Mouse (Mus musculus) testis, adult 2 months (tissue): ENCODE results near the gene Ddx18. TPM values are rescaled to one million over a fixed set of nuclear protein-coding genes. Genes with fewer than 3 reads are reported as not detected.

Experiments
- H3K27ac ChIP-seq: fragments of 200-500 bp; 2 replicates; pipeline ENCODE4 v1.5.1; 2012; ENCODE audit warnings: low read depth, low read length; ENCODE audit not compliant: control insufficient read depth, insufficient read depth
- H3K27me3 ChIP-seq: fragments of 200-500 bp; 2 replicates; pipeline ENCODE4 v1.6.1; 2012; ENCODE audit warnings: mild to moderate bottlenecking, low read length, moderate library complexity; ENCODE audit not compliant: control insufficient read depth, insufficient read depth
- H3K36me3 ChIP-seq: fragments of 200-500 bp; 2 replicates; pipeline ENCODE4 v1.6.1; 2012; ENCODE audit warnings: mild to moderate bottlenecking, low read length; ENCODE audit not compliant: control insufficient read depth, insufficient read depth
- H3K4me1 ChIP-seq: fragments of 200-500 bp; 2 replicates; pipeline ENCODE4 v1.6.1; 2012; ENCODE audit warnings: low read length; ENCODE audit not compliant: control insufficient read depth, insufficient read depth
- H3K4me3 ChIP-seq: fragments of 200-500 bp; 2 replicates; pipeline ENCODE4 v1.5.1; 2012; ENCODE audit warnings: low read depth, mild to moderate bottlenecking, low read length, moderate library complexity, mixed read lengths; ENCODE audit not compliant: control insufficient read depth
- CTCF ChIP-seq: fragments of 200-500 bp; IDR thresholded peaks from 2 replicates; pipeline ENCODE4 v1.5.1; 2012; ENCODE audit warnings: low read depth, mild to moderate bottlenecking, inconsistent platforms, low read length, moderate library complexity; ENCODE audit not compliant: control insufficient read depth, insufficient read depth, insufficient replicate concordance
- POLR2A ChIP-seq: fragments of 200-500 bp; IDR thresholded peaks from 2 replicates; pipeline ENCODE4 v1.6.1; 2012; ENCODE audit warnings: low read depth, mild to moderate bottlenecking, inconsistent platforms, low read length, moderate library complexity; ENCODE audit not compliant: control insufficient read depth
- polyA plus RNA-seq: library from polyadenylated mRNA; depleted of rRNA; stranded (reverse); fragments of >200 nt; gene quantifications from 2 replicates; pipeline ENCODE4 v1.2.3, GENCODE M21; 2012

Ddx18 gene
- polyA plus RNA-seq, 1 experiment, result 56.6 TPM

DNA sequence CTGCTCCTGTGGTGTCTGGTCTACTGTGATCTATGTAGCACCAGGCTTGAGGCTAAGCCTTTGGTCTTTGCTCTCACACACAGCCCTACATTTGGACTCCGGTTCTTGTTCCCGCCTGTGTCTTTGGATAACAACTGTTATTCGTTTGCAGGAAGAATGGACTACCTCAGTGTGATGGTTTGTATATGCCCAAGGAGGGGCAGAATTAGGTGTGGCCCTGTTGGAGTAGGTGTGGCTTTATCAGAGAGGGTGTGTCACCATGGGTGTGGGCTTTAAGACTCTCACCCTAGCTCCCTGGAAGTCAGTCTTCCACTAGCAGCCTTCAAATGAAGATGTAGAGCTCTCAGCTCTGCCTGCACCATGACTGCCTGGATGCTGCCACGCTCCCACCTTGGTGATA is 19.1 kb downstream of the Ddx18 start:
- Histone ChIP-seq H3K36me3 (no peaks in the 10 kb centered on the region), H3K27ac (no peak overlapping the region), H3K27me3 (no peaks in the 10 kb centered on the region), H3K4me1 (no peaks in the 10 kb centered on the region), H3K4me3 (no peak overlapping the region)
- no peak for TF ChIP-seq CTCF
- TF ChIP-seq POLR2A, result no peak

DNA sequence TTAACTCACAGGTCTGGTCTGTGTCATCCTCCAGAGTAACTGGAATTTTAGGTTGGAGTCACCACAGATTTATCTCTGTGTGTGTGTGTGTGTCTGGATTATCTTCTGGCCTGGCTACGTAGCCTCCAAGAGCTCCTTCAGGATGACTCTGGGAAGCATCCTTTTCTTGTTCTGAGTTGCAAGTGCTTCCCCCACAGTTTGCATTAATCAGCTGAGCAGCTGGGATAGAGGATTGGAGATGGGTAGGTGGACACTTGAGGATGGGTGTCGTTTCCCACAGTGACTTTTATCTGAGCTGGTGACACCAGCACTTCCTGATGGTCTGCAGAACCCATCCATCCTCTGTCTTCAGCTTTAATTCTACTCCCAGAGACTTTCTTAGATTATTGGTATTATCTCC is 20.9 kb downstream of the Ddx18 start:
- H3K36me3 ChIP-seq, result no peaks in the 10 kb centered on the region
- TF ChIP-seq CTCF (no peak), POLR2A (no peak)
- no peak overlapping the region for H3K27ac ChIP-seq
- H3K4me3 ChIP-seq, result no peak overlapping the region
- H3K4me1 ChIP-seq, result no peaks in the 10 kb centered on the region
- no peaks in the 10 kb centered on the region for H3K27me3 ChIP-seq

DNA sequence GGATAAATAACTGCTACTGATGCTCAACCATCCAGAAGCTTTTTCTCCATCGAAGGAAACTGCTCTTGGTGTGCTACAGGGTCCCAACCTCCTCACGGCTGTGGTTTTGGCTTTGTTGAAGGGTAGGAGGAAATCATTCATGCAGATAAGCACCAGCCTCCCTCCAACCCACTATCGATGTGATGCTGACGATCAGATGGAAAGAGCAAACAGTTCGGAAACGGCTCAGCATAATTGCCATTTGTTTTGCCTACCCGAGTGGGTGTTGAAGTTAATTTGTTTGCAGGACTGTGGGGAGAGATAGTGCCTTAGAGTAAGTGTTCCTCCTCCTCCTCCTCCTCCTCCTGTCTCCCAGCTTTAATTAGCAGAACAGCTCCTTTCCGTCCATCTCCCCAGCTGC is 27.4 kb downstream of the Ddx18 start:
- no peak for TF ChIP-seq POLR2A
- no peak for TF ChIP-seq CTCF
- no peak overlapping the region for H3K27ac ChIP-seq
- no peaks in the 10 kb centered on the region for H3K4me1 ChIP-seq
- no peaks in the 10 kb centered on the region for H3K36me3 ChIP-seq
- H3K4me3 ChIP-seq, result no peak overlapping the region
- no peaks in the 10 kb centered on the region for H3K27me3 ChIP-seq

DNA sequence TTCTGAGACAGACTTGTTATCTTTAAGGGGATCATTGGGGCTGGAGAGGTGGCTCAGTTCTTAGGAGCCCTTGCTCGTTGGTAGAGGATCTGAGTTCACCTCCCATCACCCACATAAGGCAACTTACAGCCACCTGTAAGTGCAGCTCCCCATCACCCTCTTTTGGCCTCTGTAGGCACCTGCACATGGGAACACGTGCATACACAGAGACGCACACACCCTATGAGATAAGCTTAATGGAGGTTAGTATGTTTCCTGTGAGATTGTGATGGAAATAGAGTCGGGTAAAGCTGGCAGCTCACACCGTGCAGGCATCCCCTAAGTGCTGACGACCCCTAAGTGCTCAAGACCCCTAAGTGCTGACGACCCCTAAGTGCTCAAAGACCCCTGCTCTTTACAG is 36.4 kb downstream of the Ddx18 start:
- no peak overlapping the region for H3K4me3 ChIP-seq
- H3K4me1 ChIP-seq, result peaks cover 19% of the 10 kb centered on the region
- no peaks in the 10 kb centered on the region for H3K27me3 ChIP-seq
- TF ChIP-seq CTCF, result no peak
- no peak for TF ChIP-seq POLR2A
- no peak overlapping the region for H3K27ac ChIP-seq
- H3K36me3 ChIP-seq, result no peaks in the 10 kb centered on the region

DNA sequence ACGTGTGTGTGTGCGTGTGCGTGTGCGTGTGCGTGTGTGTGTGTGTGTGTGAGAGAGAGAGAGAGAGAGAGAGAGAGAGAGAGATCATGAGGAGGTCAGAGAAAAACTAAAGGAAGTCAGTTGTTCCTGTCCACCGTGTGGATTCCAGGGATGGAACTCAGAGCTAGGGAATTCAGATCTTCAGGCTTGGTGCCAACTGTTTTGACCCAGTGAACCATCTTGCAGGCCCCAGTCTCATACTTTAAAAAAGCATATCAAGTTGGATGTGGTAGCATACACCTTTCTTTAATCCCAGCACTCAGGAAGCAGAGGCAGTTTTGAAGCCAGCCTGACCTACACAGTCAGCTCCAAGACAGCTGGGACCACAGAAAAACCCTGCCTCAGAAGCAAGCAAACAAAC is 38.5 kb downstream of the Ddx18 start:
- TF ChIP-seq POLR2A (no peak), CTCF (no peak)
- Histone ChIP-seq H3K36me3 (no peaks in the 10 kb centered on the region), H3K27me3 (no peaks in the 10 kb centered on the region), H3K4me1 (peaks cover 19% of the 10 kb centered on the region), H3K4me3 (peak overlapping the region; percentile 79), H3K27ac (no peak overlapping the region)

DNA sequence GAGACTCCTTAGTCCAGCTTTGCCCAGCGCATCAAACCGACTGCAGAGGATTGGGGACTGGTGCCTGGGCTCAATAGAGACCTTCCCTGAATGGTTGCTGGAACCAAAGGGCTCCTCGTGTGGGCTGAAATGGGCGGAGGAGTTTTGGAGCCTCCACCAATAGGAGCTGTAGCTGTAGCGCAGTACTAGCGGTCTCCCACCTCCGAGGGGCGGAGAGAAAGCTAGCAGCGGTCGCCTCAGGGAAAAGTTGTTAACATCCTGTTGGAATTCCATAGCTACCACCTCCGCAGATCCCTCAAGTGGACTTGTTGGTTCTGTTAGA is 39.4 kb downstream of the Ddx18 start, which contains the start of gene Htr5b:
TSS of gene Htr5b (minus strand) at position 67 of the 322 bp plus-strand sequence.
- Histone ChIP-seq H3K4me3 (peak within 1 kb of the TSS; percentile 79), H3K36me3 (no peaks in the 10 kb centered on the region), H3K27me3 (no peaks in the 10 kb centered on the region), H3K27ac (no peak within 1 kb of the TSS), H3K4me1 (peaks cover 19% of the 10 kb centered on the region)
- TF ChIP-seq POLR2A (no peak), CTCF (no peak)

DNA sequence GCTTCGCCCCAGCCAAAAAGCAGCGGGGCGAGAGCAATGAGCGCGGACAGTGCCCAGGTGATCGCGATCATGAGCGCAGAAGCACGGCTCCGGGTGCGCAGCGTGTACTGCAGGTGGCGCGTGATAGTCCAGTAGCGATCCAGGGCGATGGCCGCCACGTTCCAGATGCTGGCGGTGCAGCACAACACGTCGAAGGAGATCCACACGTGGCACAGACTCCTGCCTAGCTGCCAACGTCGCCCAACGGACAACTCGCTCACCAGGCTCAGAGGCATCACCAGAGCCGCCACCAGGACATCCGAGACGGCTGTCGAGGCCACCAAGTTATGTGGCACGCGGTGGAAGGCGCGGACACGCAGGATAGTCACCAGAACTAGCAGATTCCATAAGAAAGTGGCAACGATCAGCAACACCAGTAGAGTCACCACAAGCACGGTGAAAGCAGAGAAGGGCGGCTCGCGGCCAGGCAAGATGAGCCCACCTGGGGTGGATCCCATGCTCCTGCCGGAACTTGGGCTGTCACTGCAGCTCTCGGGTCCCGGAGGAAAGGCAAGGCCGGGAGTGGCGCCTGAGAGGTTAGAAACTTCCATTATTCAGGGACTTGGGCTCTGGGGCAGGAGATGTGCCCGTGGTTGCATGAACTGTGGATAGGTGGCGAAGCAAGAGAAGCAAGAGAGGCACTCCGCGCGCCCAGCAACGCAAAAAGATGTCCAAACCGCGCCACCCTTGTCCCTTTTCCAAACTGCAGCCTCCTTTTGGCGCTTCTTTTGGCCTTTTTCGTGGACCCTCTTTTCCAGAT is 40.0 kb downstream of the Ddx18 start:
- Histone ChIP-seq H3K4me1 (peaks cover 19% of the 10 kb centered on the region), H3K4me3 (peak overlapping the region; percentile 79), H3K27ac (no peak overlapping the region), H3K27me3 (no peaks in the 10 kb centered on the region), H3K36me3 (no peaks in the 10 kb centered on the region)
- TF ChIP-seq POLR2A, result no peak
- no peak for TF ChIP-seq CTCF

DNA sequence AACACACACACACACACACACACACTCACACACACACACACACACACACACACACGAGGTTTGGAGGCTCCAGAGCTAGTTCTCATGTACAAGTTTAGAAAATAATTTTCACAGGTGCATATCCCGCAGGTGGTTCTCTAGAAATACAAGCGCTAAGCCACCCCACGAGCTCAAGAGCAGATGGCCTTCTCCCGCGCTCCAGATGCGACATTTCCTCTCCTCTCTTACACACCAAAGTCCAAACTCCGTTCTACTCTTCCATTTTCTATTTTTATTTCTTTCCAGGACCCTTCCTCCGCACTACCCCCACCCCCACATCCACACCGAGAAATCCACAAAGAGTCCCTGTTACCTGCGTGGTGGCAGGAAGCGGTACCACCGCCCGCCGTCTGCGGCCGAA is 40.7 kb downstream of the Ddx18 start:
- H3K4me1 ChIP-seq, result peaks cover 19% of the 10 kb centered on the region
- no peaks in the 10 kb centered on the region for H3K27me3 ChIP-seq
- no peak overlapping the region for H3K27ac ChIP-seq
- H3K4me3 ChIP-seq, result peak overlapping the region; percentile 79
- no peaks in the 10 kb centered on the region for H3K36me3 ChIP-seq
- no peak for TF ChIP-seq POLR2A
- TF ChIP-seq CTCF, result no peak
